Mouse (Mus musculus) bone marrow, adult 2 months (tissue): ENCODE data around the gene Uba2.

ENCODE experiments used
- CTCF ChIP-seq: fragments of 200-500 bp; IDR thresholded peaks from 2 replicates; pipeline ENCODE4 v1.5.1; 2011; ENCODE audit warnings: low read length, control low read depth; ENCODE audit not compliant: control insufficient read depth, insufficient read depth
- POLR2A ChIP-seq: fragments of 200-500 bp; IDR thresholded peaks from 2 replicates; pipeline ENCODE4 v1.6.1; 2011; ENCODE audit warnings: low read depth, mild to moderate bottlenecking, control low read depth, low read length, borderline replicate concordance; ENCODE audit not compliant: control insufficient read depth

GRCm38 (mm10) chr7:34183794-34184193 lies 14.4 kb upstream of the Uba2 start:
- TF ChIP-seq CTCF: no peak
- no peak for TF ChIP-seq POLR2A
